Mouse (Mus musculus) olfactory bulb, adult 2 months (tissue): Measurements from ENCODE around the gene Slc35g1.

Experiments
- CTCF ChIP-seq: fragments of 200-500 bp; IDR thresholded peaks from 2 replicates; pipeline ENCODE4 v1.5.1; 2012; ENCODE audit warnings: low read depth, mild to moderate bottlenecking, low read length, moderate library complexity; ENCODE audit not compliant: insufficient read depth
- POLR2A ChIP-seq: fragments of 200-500 bp; IDR thresholded peaks from 2 replicates; pipeline ENCODE4 v1.6.1; 2012; ENCODE audit warnings: mild to moderate bottlenecking, low read depth, low read length, moderate library complexity; ENCODE audit not compliant: insufficient read depth

DNA sequence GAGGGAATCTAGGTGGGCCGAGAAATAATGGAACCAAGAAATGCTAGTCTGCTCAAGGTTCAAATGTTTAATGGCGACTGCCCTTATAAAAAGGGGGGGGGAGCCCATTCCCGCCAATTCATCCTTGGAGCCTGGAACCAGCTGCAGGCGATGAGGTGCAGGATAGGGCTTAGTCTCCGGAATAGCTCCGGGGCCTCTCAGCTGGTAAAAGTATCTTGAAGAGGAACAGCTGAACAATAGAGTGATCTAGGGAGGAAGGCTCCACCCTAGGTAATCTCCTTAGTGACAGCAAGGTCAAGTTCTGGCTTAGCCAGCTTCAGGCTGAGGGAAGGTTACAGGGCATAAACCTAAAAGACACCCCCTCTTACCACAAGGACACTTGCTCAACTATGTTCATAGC lies 18.1 kb downstream of the Slc35g1 start:
- TF ChIP-seq CTCF = no peak
- TF ChIP-seq POLR2A = no peak
